Mouse (Mus musculus): Measurements from ENCODE around the gene Hipk2. TPM values are rescaled to one million over a fixed set of nuclear protein-coding genes. Genes with fewer than 3 reads are reported as not detected.
A peak's percentile ranks its signal among the peaks of the same experiment; 100 is the strongest.

The Hipk2 gene
- polyA plus RNA-seq, 1 experiment from 2014 or later, result 46.9 TPM

DNA sequence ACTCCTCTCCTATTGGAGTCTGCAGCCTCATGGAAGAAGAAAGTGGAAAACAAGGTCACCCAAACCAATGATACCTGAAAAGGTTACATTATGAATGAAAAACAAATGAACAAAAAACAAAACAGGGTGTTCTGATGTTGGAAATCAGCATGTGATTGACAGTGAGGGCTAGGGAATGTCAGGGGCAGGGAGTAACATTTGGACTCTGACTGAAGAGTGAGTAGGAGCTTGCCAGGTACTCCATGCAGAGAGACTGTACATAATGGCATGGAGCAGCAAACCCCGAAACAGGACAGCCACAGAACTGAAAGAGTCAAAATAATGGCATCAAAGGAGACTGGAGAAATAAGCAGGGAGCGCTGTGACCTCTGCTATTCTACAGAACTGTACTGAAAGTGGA lies 15.7 kb downstream of the Hipk2 start:
- no peak for ATAC-seq
- Histone ChIP-seq H3K4me1 (replicated peaks) (peaks cover 48% of the 10 kb centered on the region), H3K27me3 (no peaks in the 10 kb centered on the region), H3K36me3 (no peaks in the 10 kb centered on the region), H3K4me3 (replicated peaks) (no peak overlapping the region), H3K9ac (replicated peaks) (no peak overlapping the region), H3K9me3 (no peaks in the 10 kb centered on the region), H3K4me2 (replicated peaks) (no peak overlapping the region), H3K27ac (no peak overlapping the region)
- WGBS, result 92% methylated on average over 2 of the region's 2 CpGs

DNA sequence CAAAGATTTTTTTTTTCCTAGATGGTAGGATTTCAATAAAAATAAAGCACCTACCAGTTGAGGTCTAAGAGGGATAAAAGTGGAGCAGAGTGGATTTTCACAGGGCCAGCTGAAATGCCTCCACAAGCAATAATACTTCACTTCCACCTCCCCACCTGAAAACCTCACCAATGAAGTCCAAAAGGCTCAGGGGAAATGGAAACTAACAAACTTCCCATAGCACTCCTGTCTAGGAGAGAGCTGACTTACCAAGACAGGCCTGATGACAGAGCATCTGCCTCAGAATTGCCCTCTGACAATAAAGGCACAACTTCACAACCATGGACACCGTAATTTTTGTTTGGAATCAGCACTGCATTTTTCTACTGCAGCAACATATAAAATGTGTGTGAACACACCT lies 16.1 kb downstream of the Hipk2 start:
- no peak for ATAC-seq
- Histone ChIP-seq H3K4me3 (replicated peaks) (no peak overlapping the region), H3K36me3 (no peaks in the 10 kb centered on the region), H3K27ac (no peak overlapping the region), H3K27me3 (no peaks in the 10 kb centered on the region), H3K4me2 (replicated peaks) (no peak overlapping the region), H3K4me1 (replicated peaks) (peaks cover 45% of the 10 kb centered on the region), H3K9me3 (no peaks in the 10 kb centered on the region), H3K9ac (replicated peaks) (no peak overlapping the region)
- 92% methylated on average over 1 of the region's 1 CpGs for WGBS

DNA sequence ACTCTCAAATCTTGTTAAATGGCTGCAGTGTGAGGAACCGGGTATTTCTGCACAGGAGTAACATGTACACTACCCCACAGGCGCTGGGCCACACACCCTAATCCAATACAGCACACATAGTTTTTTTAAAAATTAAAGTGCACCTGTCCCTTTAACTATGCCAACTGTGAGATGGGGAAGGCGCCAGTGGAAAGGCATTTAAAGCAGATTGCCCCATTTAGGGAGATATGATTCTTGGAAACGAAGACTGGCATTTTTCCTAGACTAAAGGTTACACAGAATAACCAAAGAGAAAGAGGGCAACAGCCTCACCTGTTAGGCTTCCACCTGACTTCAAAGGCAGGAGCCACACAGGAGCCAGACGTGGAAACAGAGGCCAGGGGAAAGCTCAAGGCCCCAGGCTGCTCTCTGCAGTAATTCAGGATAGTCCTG lies 22.4 kb downstream of the Hipk2 start:
- no peaks in the 10 kb centered on the region for H3K27me3 ChIP-seq
- H3K36me3 ChIP-seq, result no peaks in the 10 kb centered on the region
- no peak overlapping the region for H3K9ac ChIP-seq (replicated peaks)
- H3K27ac ChIP-seq, result no peak overlapping the region
- H3K4me2 ChIP-seq (replicated peaks), result no peak overlapping the region
- 76% methylated on average over 5 of the region's 5 CpGs for whole genome bisulfite sequencing
- no peak overlapping the region for H3K4me3 ChIP-seq (replicated peaks)
- no peak for ATAC-seq
- no peaks in the 10 kb centered on the region for H3K9me3 ChIP-seq
- peaks cover 63% of the 10 kb centered on the region for H3K4me1 ChIP-seq (replicated peaks)

DNA sequence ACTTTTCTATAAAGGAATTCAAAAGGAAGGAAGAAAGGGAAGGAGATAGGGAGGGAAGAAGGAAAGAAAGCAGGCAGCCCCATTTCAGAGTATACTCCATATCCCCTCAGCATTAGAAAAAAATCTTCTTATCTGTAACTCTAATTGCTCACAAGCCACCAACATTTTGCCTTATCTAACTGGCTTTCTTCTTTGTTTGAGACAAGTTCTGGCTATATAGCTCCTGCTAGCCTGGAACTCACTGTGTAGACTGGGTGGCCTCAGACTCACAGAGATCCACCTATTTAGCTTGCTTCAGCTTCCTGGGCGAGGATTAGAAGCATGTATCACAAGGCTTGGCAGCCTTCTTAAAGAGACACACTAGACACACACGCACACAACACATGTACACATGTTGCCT lies 24.2 kb downstream of the Hipk2 start:
- no peaks in the 10 kb centered on the region for H3K36me3 ChIP-seq
- 94% methylated on average over 2 of the region's 2 CpGs for WGBS
- H3K27me3 ChIP-seq, result no peaks in the 10 kb centered on the region
- no peak overlapping the region for H3K9ac ChIP-seq (replicated peaks)
- no peak for ATAC-seq
- H3K4me2 ChIP-seq (replicated peaks), result no peak overlapping the region
- H3K4me1 ChIP-seq (replicated peaks), result peaks cover 72% of the 10 kb centered on the region
- no peaks in the 10 kb centered on the region for H3K9me3 ChIP-seq
- no peak overlapping the region for H3K27ac ChIP-seq
- no peak overlapping the region for H3K4me3 ChIP-seq (replicated peaks)

DNA sequence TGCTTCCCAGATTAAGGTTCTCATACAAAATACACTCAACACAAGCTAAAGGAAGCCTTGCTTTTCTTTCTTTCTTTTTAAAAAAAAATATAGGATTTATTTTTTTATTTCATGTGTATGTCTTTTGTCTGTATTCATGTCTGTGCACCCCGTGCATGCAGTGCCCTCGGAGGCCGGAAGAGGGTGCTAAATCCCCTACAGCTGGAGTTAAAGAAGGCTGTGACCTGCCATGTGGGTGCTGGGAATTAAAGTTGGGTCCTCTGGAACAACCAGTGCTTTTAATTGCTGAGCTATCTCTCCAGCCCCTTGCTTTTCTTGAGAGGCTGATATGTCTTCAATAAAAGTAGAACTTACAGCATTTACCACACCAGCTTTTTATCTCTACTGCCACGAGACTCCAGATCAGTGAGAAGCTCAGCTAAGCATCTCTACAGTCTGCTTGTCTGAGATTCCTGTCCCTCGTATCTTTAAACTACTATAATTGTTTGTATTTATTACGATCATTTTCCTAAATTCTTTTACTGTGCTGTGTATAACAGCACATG lies 25.2 kb downstream of the Hipk2 start:
- ATAC-seq, result no peak
- H3K27me3 ChIP-seq, result no peaks in the 10 kb centered on the region
- WGBS, result 96% methylated on average over 6 of the region's 6 CpGs
- H3K4me2 ChIP-seq (replicated peaks), result no peak overlapping the region
- H3K27ac ChIP-seq, result no peak overlapping the region
- no peaks in the 10 kb centered on the region for H3K36me3 ChIP-seq
- H3K4me3 ChIP-seq (replicated peaks), result no peak overlapping the region
- no peaks in the 10 kb centered on the region for H3K9me3 ChIP-seq
- H3K4me1 ChIP-seq (replicated peaks), result peaks cover 82% of the 10 kb centered on the region
- no peak overlapping the region for H3K9ac ChIP-seq (replicated peaks)

DNA sequence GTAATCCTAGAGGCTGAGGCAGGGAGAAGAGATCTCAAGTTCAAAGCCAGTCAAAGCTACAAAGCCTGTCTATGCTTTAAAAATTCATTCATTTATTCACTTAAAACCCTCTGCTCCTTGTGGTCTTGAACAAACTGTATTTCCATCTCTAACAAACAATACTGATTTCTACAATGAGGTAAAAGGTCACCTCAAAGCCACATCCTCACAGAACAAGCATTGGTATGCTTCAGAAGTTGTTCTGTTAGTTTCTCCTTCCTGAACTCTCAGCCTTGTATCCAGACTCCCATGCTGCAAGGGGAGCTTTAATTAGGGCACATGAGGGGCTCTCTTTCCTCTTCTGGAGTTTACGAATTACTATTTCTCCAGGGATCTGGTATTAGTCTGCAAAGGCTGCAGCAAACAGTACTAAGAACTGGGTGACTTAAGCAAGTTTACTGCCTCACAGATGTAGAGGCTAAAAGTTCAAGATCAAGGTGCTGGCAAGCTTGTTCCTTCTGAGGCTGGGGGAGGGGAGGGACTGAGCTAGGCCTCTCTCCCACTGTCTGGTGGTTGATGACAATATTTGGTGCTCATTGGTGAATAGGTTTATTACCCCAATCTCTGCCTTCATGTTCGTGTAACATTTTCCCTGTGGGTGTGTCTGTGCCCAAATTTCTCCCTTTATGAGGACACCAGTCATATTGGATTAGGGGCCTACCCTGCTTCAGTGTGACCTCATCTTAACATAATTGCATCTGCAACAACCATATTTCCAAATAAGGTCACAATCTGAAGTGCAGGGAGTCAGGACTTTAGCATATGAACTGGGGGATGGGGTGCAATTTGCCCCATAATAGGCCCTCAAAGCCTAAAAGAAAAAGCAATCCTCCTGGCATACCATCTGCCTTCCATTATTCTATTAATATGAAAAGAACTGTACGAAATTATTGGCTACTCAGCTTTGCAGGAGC lies 27.7 kb downstream of the Hipk2 start:
- peaks cover 74% of the 10 kb centered on the region for H3K4me1 ChIP-seq (replicated peaks)

DNA sequence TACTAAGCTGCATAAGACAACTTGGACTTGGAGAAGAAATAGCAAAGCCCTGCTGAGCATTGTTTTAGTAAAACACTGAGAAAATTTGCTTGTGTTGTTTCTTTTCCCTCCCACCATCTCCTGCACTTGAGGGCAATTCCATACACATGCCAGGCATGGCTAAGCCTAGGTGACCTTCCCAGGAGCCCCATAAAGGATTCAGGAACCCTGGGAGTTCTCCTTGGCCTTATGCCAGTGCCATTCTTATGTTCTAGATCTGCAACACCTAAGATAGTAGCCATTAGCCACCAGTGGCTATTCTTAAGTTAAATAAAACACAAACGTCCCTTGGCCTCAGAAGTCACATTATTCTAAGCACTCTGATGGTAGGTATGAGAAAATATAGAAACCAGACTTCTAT lies 28.5 kb downstream of the Hipk2 start:
- Histone ChIP-seq H3K4me3 (replicated peaks) (no peak overlapping the region), H3K27me3 (no peaks in the 10 kb centered on the region), H3K36me3 (no peaks in the 10 kb centered on the region), H3K27ac (peak overlapping the region; percentile 22; the same call in 1 of the 2 replicates), H3K4me2 (replicated peaks) (no peak overlapping the region), H3K4me1 (replicated peaks) (peaks cover 66% of the 10 kb centered on the region), H3K9me3 (no peaks in the 10 kb centered on the region), H3K9ac (replicated peaks) (no peak overlapping the region)
- WGBS, result 77% methylated on average over 1 of the region's 1 CpGs
- no peak for ATAC-seq

More for the DNA sequence above, 27.7 kb downstream of the Hipk2 start:
- Histone ChIP-seq H3K36me3 (no peaks in the 10 kb centered on the region), H3K4me3 (replicated peaks) (no peak overlapping the region), H3K9ac (replicated peaks) (no peak overlapping the region), H3K27me3 (no peaks in the 10 kb centered on the region), H3K27ac (peak overlapping the region; percentile 8; the same call in 1 of the 2 replicates), H3K4me2 (replicated peaks) (no peak overlapping the region), H3K9me3 (no peaks in the 10 kb centered on the region)
- ATAC-seq, result peak; percentile 15; the same call in 1 of the 2 replicates
- WGBS, result 49% methylated on average over 3 of the region's 3 CpGs

DNA sequence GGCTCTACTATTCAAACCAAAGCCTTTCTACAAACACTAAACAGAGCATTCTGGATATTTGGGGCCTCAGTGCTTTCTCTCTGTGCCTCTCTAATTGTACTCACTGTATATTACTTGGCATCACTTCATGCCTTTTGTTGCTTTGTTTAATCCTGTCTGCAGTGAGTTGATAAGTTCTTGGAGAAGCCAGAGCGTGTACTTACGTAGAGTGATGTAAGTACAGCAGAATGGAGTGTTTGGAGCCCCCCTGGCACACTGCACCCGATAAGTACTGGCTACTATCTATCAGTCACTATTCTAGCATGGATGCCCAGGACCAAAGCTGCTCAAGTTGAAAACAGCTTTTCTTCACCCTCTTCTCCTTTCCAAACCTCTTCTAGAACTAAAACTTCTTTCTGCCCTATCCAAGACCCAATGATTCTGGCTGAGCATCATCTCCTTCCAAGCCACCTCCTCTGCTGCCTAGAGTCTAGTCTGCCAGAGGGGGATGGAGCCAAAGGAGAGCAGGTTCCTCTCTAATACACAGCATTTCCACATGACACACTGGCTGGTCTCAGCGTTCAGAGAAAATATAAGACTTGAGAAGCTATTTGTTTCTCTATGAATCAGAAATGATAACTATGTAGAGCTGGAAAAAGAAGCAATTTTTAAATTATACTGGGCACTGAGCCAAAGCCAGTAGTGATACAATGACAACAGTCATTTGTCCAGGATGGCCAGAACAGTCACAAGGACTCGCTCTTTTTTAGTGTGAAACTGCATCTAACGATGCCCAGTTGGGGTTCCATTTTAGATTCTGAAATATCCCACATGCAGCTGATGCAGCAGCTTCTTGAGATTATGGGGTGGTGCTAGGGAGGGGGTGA lies 29.4 kb downstream of the Hipk2 start:
- H3K27me3 ChIP-seq, result no peaks in the 10 kb centered on the region
- no peak overlapping the region for H3K4me2 ChIP-seq (replicated peaks)
- H3K27ac ChIP-seq, result peak overlapping the region; percentile 22; the same call in 1 of the 2 replicates
- no peaks in the 10 kb centered on the region for H3K36me3 ChIP-seq
- peaks cover 61% of the 10 kb centered on the region for H3K4me1 ChIP-seq (replicated peaks)
- H3K9me3 ChIP-seq, result no peaks in the 10 kb centered on the region
- no peak overlapping the region for H3K4me3 ChIP-seq (replicated peaks)
- no peak for ATAC-seq
- no peak overlapping the region for H3K9ac ChIP-seq (replicated peaks)
- 70% methylated on average over 6 of the region's 6 CpGs for WGBS

DNA sequence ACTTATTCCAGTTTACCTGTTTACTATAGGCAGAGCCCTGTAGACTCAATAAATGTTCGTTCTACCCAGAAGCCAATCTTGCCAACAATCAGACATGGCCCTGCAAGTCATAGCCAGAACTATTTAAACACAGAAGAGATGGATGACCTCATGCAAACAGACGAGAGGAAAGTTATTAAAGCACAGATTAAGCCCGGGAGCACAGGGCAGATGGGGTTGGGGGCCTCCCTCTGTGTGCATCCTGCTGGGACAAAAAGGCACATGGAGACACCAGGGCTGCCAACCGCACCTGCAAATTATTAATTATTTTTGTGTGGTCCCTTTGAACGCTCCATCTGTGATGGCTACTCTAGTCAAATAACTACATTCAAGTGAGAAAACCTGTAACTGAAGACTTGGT lies 30.1 kb downstream of the Hipk2 start:
- Histone ChIP-seq H3K4me2 (replicated peaks) (no peak overlapping the region), H3K27me3 (no peaks in the 10 kb centered on the region), H3K9me3 (no peaks in the 10 kb centered on the region), H3K4me3 (replicated peaks) (no peak overlapping the region), H3K27ac (no peak overlapping the region), H3K4me1 (replicated peaks) (peaks cover 65% of the 10 kb centered on the region), H3K9ac (replicated peaks) (no peak overlapping the region), H3K36me3 (no peaks in the 10 kb centered on the region)
- ATAC-seq, result no peak
- 51% methylated on average over 5 of the region's 5 CpGs for WGBS

DNA sequence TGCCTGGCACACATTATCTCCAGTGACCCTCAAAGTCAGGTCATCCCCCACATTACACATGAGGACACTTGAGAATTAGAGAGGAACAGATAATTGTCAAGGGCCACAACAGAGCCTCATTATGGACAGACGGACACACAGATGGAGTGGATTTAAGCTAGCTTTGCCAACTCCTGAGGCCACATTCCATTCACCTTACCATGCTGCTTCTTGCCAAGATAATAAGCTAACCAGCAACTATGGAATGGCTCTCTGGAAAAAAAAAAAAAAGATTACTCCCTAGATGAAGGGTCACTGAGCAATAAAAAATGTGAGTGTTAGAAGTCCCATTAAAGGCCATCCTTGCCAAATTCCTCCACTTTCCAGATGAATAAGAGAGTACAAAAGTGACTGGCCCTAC lies 30.8 kb downstream of the Hipk2 start:
- H3K9ac ChIP-seq (replicated peaks), result no peak overlapping the region
- 55% methylated on average over 1 of the region's 1 CpGs for WGBS
- no peaks in the 10 kb centered on the region for H3K9me3 ChIP-seq
- H3K4me2 ChIP-seq (replicated peaks), result no peak overlapping the region
- ATAC-seq, result no peak
- H3K27me3 ChIP-seq, result no peaks in the 10 kb centered on the region
- peaks cover 71% of the 10 kb centered on the region for H3K4me1 ChIP-seq (replicated peaks)
- no peaks in the 10 kb centered on the region for H3K36me3 ChIP-seq
- no peak overlapping the region for H3K4me3 ChIP-seq (replicated peaks)
- no peak overlapping the region for H3K27ac ChIP-seq

DNA sequence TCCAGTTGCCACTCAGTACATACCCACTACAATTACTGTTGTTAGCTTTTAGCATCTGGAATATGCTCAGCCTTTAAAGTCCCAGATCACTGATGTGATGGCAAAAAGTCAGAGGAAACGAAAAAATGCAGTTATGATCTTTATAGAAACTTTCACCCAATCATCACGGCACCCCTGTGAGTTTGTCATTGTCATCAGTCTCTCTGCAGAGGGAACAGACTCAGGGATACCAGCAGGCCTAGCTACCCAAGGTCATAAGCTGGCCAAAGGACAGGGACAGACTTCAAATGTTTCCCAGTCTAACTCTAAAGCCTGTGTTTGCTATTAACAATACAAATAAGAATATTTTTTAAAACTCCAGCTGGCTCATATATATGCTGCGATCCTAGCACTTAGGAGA lies 34.4 kb downstream of the Hipk2 start:
- Histone ChIP-seq H3K9me3 (no peaks in the 10 kb centered on the region), H3K4me1 (replicated peaks) (peaks cover 55% of the 10 kb centered on the region), H3K27me3 (no peaks in the 10 kb centered on the region), H3K9ac (replicated peaks) (no peak overlapping the region), H3K27ac (no peak overlapping the region), H3K36me3 (0 out of 2 replicates have a peak, but pooled peaks cover 2% of the 10 kb centered on the region), H3K4me3 (replicated peaks) (no peak overlapping the region), H3K4me2 (replicated peaks) (no peak overlapping the region)
- 93% methylated on average over 3 of the region's 3 CpGs for WGBS
- ATAC-seq, result no peak

DNA sequence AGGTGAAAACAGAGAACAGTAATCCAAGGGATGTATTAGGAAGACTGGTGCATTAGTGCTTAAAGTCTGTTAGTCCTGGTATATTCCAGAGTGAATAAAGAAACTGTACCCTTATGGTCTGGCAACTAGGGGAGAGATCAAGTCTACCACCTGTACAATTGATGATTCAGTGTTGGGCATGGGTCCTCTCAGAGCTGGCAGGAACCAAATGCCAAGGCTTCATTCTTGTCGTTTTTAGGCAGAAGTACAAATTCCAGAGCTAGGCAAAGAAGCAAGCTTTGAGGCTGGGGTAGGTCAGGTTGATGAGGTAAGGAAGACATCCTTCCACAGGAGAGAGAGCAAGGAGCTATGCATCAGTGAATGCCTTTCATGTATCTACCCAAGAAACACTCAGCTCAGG lies 35.2 kb downstream of the Hipk2 start:
- no peak overlapping the region for H3K4me3 ChIP-seq (replicated peaks)
- H3K9ac ChIP-seq (replicated peaks), result no peak overlapping the region
- peaks cover 47% of the 10 kb centered on the region for H3K4me1 ChIP-seq (replicated peaks)
- no peaks in the 10 kb centered on the region for H3K9me3 ChIP-seq
- no peaks in the 10 kb centered on the region for H3K27me3 ChIP-seq
- H3K27ac ChIP-seq, result no peak overlapping the region
- ATAC-seq, result no peak
- no peak overlapping the region for H3K4me2 ChIP-seq (replicated peaks)
- H3K36me3 ChIP-seq, result 0 out of 2 replicates have a peak, but pooled peaks cover 2% of the 10 kb centered on the region
- 84% methylated on average over 1 of the region's 1 CpGs for WGBS

Data from midbrain, embryonic 13.5 days (tissue).